Mouse (Mus musculus) MEL (cell line): Measurements from ENCODE around the gene Atp6v1d. TPM values are rescaled to one million over a fixed set of nuclear protein-coding genes. Genes with fewer than 3 reads are reported as not detected.

ENCODE experiments used
- DNase-seq: peaks from one replicate; pipeline ENCODE4 v3.0.0; 2011; ENCODE audit warnings: low read depth, low spot score
- H3K27ac ChIP-seq: 2 replicates; pipeline ENCODE4 v1.5.1; 2012; ENCODE audit warnings: low read depth, mild to moderate bottlenecking, control low read depth, low read length, moderate library complexity; ENCODE audit not compliant: control insufficient read depth
- H3K27me3 ChIP-seq, 2 experiments: fragments of 150-350 bp in 1 of 2; sonication (generic) in 1 of 2; 2 replicates each; pipeline ENCODE4 v1.6.1; 2012; ENCODE audit warnings: low read length in 2 of 2, mild to moderate bottlenecking in 2 of 2, improper control_type of control experiment in 1 of 2, moderate library complexity in 1 of 2; ENCODE audit not compliant: insufficient read depth in 2 of 2, control insufficient read depth in 1 of 2
- H3K36me3 ChIP-seq, 2 experiments: 2 replicates each; pipeline ENCODE4 v1.6.1; 2012 to 2014; ENCODE audit warnings: low read length in 2 of 2, improper control_type of control experiment in 1 of 2, inconsistent platforms in 1 of 2, mild to moderate bottlenecking in 1 of 2; ENCODE audit not compliant: insufficient read depth in 2 of 2, control insufficient read depth in 1 of 2
- H3K4me1 ChIP-seq, 2 experiments: fragments of 150-350 bp in 1 of 2; sonication (generic) in 1 of 2; 2 replicates each; pipeline ENCODE4 v1.6.1; 2012; ENCODE audit warnings: low read length in 2 of 2, improper control_type of control experiment in 1 of 2, mild to moderate bottlenecking in 1 of 2; ENCODE audit not compliant: insufficient read depth in 2 of 2, control insufficient read depth in 1 of 2
- H3K4me3 ChIP-seq, 2 experiments: fragments of 150-350 bp in 1 of 2; sonication (generic) in 1 of 2; 2 replicates each; pipeline ENCODE4 v1.5.1; 2012; ENCODE audit warnings: low read depth in 2 of 2, low read length in 2 of 2, mild to moderate bottlenecking in 2 of 2, moderate library complexity in 2 of 2, control low read depth in 1 of 2, improper control_type of control experiment in 1 of 2; ENCODE audit not compliant: control insufficient read depth in 1 of 2, insufficient read depth in 1 of 2
- H3K79me2 ChIP-seq: 2 replicates; pipeline ENCODE4 v1.6.1; 2012; ENCODE audit warnings: mild to moderate bottlenecking, low read length, moderate library complexity; ENCODE audit not compliant: control insufficient read depth, poor library complexity, insufficient read depth
- H3K9ac ChIP-seq: 2 replicates; pipeline ENCODE4 v1.6.1; 2012; ENCODE audit warnings: low read depth, mild to moderate bottlenecking, control low read depth, low read length, moderate library complexity; ENCODE audit not compliant: control insufficient read depth, poor library complexity, severe bottlenecking
- H3K9me3 ChIP-seq: fragments of 150-350 bp; sonication (generic); replicated peaks from 2 replicates; pipeline ENCODE4 v1.6.1; 2012; ENCODE audit warnings: mild to moderate bottlenecking, low read length, improper control_type of control experiment, moderate library complexity; ENCODE audit not compliant: insufficient read depth
- BHLHE40 ChIP-seq: IDR thresholded peaks from 2 replicates; pipeline ENCODE4 v1.6.1; 2012; ENCODE audit warnings: low read depth, mild to moderate bottlenecking, inconsistent platforms, low read length, improper control_type of control experiment, borderline replicate concordance
- E2F4 ChIP-seq: IDR thresholded peaks from 2 replicates; pipeline ENCODE4 v1.6.1; 2011; ENCODE audit warnings: low read depth, low read length, improper control_type of control experiment, borderline replicate concordance
- EP300 ChIP-seq, 2 experiments: IDR thresholded peaks; 2 replicates each; pipeline ENCODE4 v1.6.1; 2011; ENCODE audit warnings: improper control_type of control experiment in 2 of 2, low read length in 2 of 2, low read depth in 1 of 2, mild to moderate bottlenecking in 1 of 2
- MAFK ChIP-seq: IDR thresholded peaks from 2 replicates; pipeline ENCODE4 v1.6.1; 2011; ENCODE audit warnings: low read depth, mild to moderate bottlenecking, low read length, improper control_type of control experiment, borderline replicate concordance
- MAX ChIP-seq: IDR thresholded peaks from 2 replicates; pipeline ENCODE4 v1.6.1; 2011; ENCODE audit warnings: low read length, improper control_type of control experiment
- MAZ ChIP-seq: IDR thresholded peaks from 2 replicates; pipeline ENCODE4 v1.6.1; 2012; ENCODE audit warnings: low read depth, mild to moderate bottlenecking, inconsistent platforms, low read length, improper control_type of control experiment
- MEF2A ChIP-seq: IDR thresholded peaks from 2 replicates; pipeline ENCODE4 v1.6.1; 2014; ENCODE audit warnings: low read depth, mild to moderate bottlenecking, inconsistent platforms, low read length, improper control_type of control experiment; ENCODE audit not compliant: poor library complexity, insufficient replicate concordance, severe bottlenecking; ENCODE audit errors: extremely low read depth
- MXI1 ChIP-seq: IDR thresholded peaks from 2 replicates; pipeline ENCODE4 v1.6.1; 2011; ENCODE audit warnings: mild to moderate bottlenecking, low read depth, low read length, improper control_type of control experiment
- NELFE ChIP-seq: IDR thresholded peaks from 2 replicates; pipeline ENCODE4 v1.6.1; 2011; ENCODE audit warnings: low read depth, low read length, improper control_type of control experiment
- POLR2A ChIP-seq, 2 experiments: IDR thresholded peaks; 2 replicates each; pipeline ENCODE4 v1.6.1; 2011 to 2012; ENCODE audit warnings: low read length in 2 of 2, mild to moderate bottlenecking in 2 of 2, control low read depth in 1 of 2, improper control_type of control experiment in 1 of 2, low read depth in 1 of 2, moderate library complexity in 1 of 2; ENCODE audit not compliant: control insufficient read depth in 1 of 2, insufficient read depth in 1 of 2, poor library complexity in 1 of 2
- POLR2AphosphoS2 ChIP-seq: IDR thresholded peaks from 2 replicates; pipeline ENCODE4 v1.6.1; 2011; ENCODE audit warnings: low read length, improper control_type of control experiment
- POLR2AphosphoS5 ChIP-seq: IDR thresholded peaks from 2 replicates; pipeline ENCODE4 v1.6.1; 2012; ENCODE audit warnings: low read depth, borderline replicate concordance, mild to moderate bottlenecking, inconsistent platforms, low read length, moderate library complexity, mixed read lengths
- RAD21 ChIP-seq: IDR thresholded peaks from 2 replicates; pipeline ENCODE4 v1.6.1; 2011; ENCODE audit warnings: mild to moderate bottlenecking, low read depth, low read length, improper control_type of control experiment
- SIN3A ChIP-seq: IDR thresholded peaks from 2 replicates; pipeline ENCODE4 v1.6.1; 2012; ENCODE audit warnings: low read length, improper control_type of control experiment, inconsistent platforms
- SMC3 ChIP-seq: IDR thresholded peaks from 2 replicates; pipeline ENCODE4 v1.6.1; 2011; ENCODE audit warnings: low read depth, low read length, improper control_type of control experiment
- TAL1 ChIP-seq: IDR thresholded peaks from 2 replicates; pipeline ENCODE4 v1.6.1; 2012; ENCODE audit warnings: mild to moderate bottlenecking, inconsistent platforms, low read length, moderate library complexity, mixed read lengths
- TCF12 ChIP-seq: IDR thresholded peaks from 2 replicates; pipeline ENCODE4 v1.6.1; 2014; ENCODE audit warnings: low read depth, mild to moderate bottlenecking, inconsistent platforms, low read length, improper control_type of control experiment, moderate library complexity
- USF1 ChIP-seq: IDR thresholded peaks from 2 replicates; pipeline ENCODE4 v1.6.1; 2014; ENCODE audit warnings: low read depth, mild to moderate bottlenecking, inconsistent platforms, low read length, improper control_type of control experiment, moderate library complexity
- ZKSCAN1 ChIP-seq: IDR thresholded peaks from 2 replicates; pipeline ENCODE4 v1.6.1; 2012; ENCODE audit warnings: low read depth, mild to moderate bottlenecking, inconsistent platforms, low read length, improper control_type of control experiment, moderate library complexity
- polyA plus RNA-seq, 2 experiments: library from polyadenylated mRNA; stranded (reverse) in 1 of 2; unstranded in 1 of 2; fragments of >175 nt in 1 of 2; fragments of >200 nt in 1 of 2; gene quantifications; 2 replicates each; pipeline versions ENCODE4 v1.2.1 to v1.2.4; 2012; ENCODE audit warnings: low replicate concordance in 2 of 2, low read depth in 1 of 2; ENCODE audit not compliant: insufficient read length in 2 of 2, insufficient read depth in 1 of 2, missing spikeins in 1 of 2
- total RNA-seq: library from RNA; depleted of rRNA; stranded (reverse); fragments of 300-350 nt; gene quantifications from 2 replicates; pipeline ENCODE4 v1.2.3, GENCODE M21; 2012

Atp6v1d gene
- total and polyA plus RNA-seq, 3 experiments: 27.0 to 51.7 TPM; not detected in 1

- no peak for TF ChIP-seq EP300 (IDR thresholded peaks at IDR 0.05; ENCODE audit: low read depth in 1 of 2, low read length in 2 of 2)
- TF ChIP-seq ZKSCAN1: no peak
- TF ChIP-seq MAX: no peak
- TF ChIP-seq POLR2AphosphoS5: no peak
- TF ChIP-seq MAFK: no peak
- TF ChIP-seq MEF2A: no peak
- TF ChIP-seq POLR2A (IDR thresholded peaks at IDR 0.05; ENCODE audit: control insufficient read depth in 1 of 2, insufficient read depth in 1 of 2, low read depth in 1 of 2, low read length in 2 of 2, poor library complexity in 1 of 2): no peak
- no peak for TF ChIP-seq MXI1
- no peak for TF ChIP-seq SMC3
- TF ChIP-seq NELFE: no peak
- no peak for TF ChIP-seq E2F4
- no peak for TF ChIP-seq TAL1
- no peak for TF ChIP-seq RAD21
- no peak for TF ChIP-seq POLR2AphosphoS2
- Histone ChIP-seq H3K9me3 (no peaks in the 10 kb centered on the region), H3K4me1 (peaks cover 3 to 14% of the 10 kb centered on the region in 2 experiments), H3K4me3 (no peak overlapping the region), H3K27me3 (no peaks in the 10 kb centered on the region), H3K27ac (no peak overlapping the region), H3K79me2 (no peaks in the 10 kb centered on the region), H3K9ac (no peak overlapping the region), H3K36me3 (peaks cover 0 to 5% of the 10 kb centered on the region in 2 experiments; a peak in 2 of 4 replicates)
- no peak for DNase-seq
Observed at GRCm38 (mm10) chr12:78903313-78903712, 41.9 kb upstream of the Atp6v1d start.

- Histone ChIP-seq H3K36me3 (peaks cover 0 to 2% of the 10 kb centered on the region in 2 experiments; a peak in 1 of 4 replicates), H3K79me2 (no peaks in the 10 kb centered on the region), H3K9me3 (no peaks in the 10 kb centered on the region), H3K4me3 (no peak overlapping the region), H3K27me3 (no peaks in the 10 kb centered on the region), H3K4me1 (peaks cover 0 to 5% of the 10 kb centered on the region in 2 experiments; a peak in 3 of 4 replicates), H3K9ac (no peak overlapping the region), H3K27ac (no peak overlapping the region)
- TF ChIP-seq TCF12: no peak
- TF ChIP-seq SIN3A: no peak
- no peak for TF ChIP-seq MAZ
- no peak for TF ChIP-seq BHLHE40
- no peak for TF ChIP-seq USF1
- TF ChIP-seq MAFK: no peak
- no peak for TF ChIP-seq EP300 (IDR thresholded peaks at IDR 0.05; ENCODE audit: low read depth in 1 of 2, low read length in 2 of 2)
- DNase-seq: no peak
Observed at GRCm38 (mm10) chr12:78901467-78901866, 40.0 kb upstream of the Atp6v1d start.
